Mouse (Mus musculus) spleen, adult 18-20 months (tissue): ENCODE measurements around the gene Ube2q1.
"Not testable (repeated sequence)": the region's sequence is repeated elsewhere in the genome, so short reads cannot be mapped to it uniquely, and the experiment has no call there.

Experiments
- DNase-seq, 2 experiments: peaks; one replicate each; pipeline ENCODE4 v3.0.0; 2022; ENCODE audit warnings: mixed read lengths in 2 of 2

Ube2q1 gene

DNA sequence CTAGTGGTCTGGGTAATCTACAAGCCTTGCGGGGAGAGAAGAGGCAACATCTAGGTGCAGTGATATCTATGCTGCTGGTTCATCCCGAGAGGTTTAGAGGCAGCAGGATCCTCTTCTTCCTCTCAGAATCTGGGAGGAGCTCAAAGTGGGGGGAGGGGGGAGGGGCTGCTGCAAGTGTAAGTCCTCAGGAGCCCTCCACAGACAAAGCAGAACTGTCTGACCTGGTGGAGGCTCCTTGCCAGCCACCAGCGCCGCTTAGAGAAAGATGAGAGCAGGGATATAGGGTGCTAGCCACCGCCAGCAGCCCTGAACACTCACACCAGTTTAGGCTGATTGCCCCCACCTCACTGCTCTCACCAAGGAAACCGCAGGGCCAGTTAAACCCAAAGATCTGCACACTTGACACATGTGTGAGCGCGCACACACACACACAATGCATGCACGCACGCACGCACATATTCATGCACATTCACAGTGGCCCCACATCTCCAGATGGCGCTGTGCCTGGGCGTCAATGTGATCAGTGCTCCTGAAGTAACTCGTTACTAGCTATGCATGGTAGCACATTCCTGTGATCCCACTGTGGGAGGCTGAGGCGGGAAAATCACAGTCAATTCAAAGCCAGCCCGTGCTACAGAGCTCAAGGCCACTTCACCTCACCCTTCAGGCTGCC, 15.4 kb downstream of the Ube2q1 start:
- no peak for DNase-seq

DNA sequence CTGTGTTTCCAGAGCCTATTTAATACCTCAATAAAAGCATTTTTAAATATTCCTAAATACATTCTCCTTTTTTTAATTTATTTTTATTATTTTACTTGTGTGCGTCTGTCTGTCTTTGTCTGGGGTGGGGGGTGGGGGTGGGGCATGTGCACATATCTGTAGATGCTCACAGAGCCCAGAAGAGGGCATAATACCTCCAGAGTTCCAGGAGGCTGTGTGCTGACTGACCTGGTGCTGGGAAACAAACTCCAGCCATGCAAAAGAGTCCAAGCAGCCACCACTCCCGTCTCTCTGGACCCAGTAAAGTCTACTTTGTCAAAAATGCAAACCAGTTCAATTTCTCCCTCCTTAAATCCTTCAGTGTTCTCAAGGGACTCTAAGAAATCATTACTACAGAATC, 21.2 kb downstream of the Ube2q1 start:
- DNase-seq, result no peak

GRCm38 (mm10) chr3:89795746-89796145, 22.3 kb downstream of the Ube2q1 start:
- no peak for DNase-seq

GRCm38 (mm10) chr3:89796358-89796757, 22.9 kb downstream of the Ube2q1 start:
- DNase-seq, result no peak

DNA sequence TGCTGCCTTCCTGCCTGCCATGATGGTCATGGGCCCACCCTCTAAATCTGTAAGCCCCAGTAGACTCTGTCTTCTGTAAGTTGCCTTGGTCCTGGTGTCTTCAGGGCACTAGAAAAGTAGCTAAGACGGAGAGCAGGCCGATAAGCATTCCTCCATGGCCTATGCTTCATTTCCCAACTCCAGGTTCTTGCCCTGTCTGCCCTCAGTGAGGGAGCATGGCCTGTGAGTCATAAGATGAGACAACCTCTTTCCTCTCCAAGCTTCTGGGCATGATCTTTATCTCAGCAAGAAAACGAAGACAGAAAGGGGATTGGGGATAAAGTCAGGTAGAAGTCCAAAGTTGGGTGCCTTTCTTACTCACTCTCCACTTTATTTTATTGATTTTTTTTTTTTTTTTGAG, 25.1 kb downstream of the Ube2q1 start:
- DNase-seq, result no peak

DNA sequence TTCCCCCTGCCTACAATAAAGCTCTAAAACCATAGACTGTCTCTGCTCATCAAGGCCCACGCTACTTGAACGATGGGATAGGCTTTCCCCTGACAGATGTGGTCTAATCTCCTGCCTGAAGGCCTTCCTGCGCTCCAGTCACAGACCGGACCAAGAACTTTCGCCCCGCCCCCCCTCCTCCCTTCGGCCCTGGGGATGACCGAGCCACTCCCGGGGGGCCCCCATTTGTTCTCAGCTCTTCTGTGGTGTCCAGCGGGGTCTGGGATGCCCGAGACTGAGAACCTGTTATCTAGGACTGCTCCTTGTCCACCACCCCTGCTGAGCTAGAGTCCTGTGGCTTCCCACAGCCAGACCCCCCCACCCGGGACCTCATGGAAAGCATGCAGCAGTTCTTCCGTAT, 26.1 kb downstream of the Ube2q1 start:
- no peak for DNase-seq

- not testable (repeated sequence) for DNase-seq
Observed at GRCm38 (mm10) chr3:89800078-89800477, 26.7 kb downstream of the Ube2q1 start.

- no peak for DNase-seq
Observed at GRCm38 (mm10) chr3:89800774-89801506, 27.5 kb downstream of the Ube2q1 start.

DNA sequence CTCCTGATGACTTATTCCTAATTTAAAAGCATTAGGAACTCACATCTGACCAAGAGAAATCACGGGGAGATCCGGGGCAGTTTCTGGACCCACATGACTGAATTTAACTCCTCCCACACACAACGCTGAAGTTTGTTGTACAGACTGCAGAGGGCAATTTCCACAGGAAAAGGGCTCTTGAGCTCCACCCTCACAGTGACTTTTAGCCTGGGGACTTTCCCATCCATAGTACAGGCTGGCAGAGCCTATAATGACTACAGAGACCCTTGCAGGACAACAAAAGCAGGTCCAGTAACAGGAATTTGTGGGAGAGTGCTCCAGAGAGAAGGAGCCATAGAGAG, 28.1 kb downstream of the Ube2q1 start:
- peak in 1 of 2 experiments; percentile 14 for DNase-seq

DNA sequence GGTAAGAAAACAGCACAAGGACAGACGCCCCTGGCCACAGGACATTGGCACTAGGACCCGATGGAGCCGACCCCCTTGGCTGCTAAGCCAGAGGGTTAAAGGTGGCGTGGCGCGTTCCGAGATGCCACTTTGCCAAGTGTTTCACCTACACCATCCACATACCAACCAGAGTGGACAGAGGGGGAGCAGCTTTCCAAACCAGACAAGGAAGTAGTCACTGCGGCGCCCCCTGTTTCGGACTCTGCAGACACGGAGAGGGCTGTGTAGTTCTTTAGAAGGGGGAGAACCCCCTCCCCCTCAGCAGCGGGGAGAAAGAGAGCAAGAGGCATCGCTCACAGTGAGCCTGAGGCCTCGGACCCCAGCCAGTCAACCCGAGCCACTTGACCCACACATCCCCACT, 29.5 kb downstream of the Ube2q1 start:
- no peak for DNase-seq

DNA sequence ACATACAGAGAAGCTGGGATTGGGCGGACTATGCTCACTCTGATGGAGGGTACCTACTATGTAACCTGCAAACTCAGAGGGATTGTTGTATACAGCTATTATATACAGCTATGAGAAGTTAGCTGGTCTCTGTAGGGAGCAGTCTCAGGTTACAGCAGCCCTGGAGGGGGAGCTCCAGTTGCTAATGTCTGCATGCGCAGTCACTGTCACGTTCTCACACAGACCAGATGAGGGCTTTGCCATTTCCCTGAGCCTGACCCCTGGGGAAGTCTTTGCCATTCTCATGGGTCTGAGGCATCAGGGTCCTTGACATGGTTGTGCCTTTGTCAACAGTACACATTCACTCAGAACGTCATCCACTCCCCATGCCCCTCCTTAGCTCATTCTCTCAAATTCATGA, 31.8 kb downstream of the Ube2q1 start:
- no peak for DNase-seq

GRCm38 (mm10) chr3:89806751-89807150, 33.3 kb downstream of the Ube2q1 start:
- DNase-seq, result no peak

DNA sequence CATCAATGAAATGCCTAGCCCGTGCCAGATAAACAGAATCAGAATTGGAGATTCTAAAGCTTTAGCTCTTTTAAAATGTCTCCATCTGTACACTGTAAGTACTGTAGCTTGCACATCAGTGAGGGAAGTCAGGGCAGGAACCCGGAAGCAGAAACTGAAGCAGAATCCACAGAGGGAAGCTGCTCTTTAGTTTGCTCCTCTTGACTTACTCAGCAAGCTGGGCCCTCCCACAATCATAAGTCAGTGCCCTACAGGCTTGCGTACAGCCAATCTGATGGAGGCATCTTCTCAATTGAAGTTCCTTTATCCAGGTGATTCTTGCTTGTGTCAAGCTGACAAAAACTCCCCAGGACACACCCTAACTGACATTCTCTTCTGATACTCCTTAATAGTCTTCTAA, 33.8 kb downstream of the Ube2q1 start:
- no peak for DNase-seq

- no peak for DNase-seq
Observed at GRCm38 (mm10) chr3:89807881-89808280, 34.5 kb downstream of the Ube2q1 start.

DNA sequence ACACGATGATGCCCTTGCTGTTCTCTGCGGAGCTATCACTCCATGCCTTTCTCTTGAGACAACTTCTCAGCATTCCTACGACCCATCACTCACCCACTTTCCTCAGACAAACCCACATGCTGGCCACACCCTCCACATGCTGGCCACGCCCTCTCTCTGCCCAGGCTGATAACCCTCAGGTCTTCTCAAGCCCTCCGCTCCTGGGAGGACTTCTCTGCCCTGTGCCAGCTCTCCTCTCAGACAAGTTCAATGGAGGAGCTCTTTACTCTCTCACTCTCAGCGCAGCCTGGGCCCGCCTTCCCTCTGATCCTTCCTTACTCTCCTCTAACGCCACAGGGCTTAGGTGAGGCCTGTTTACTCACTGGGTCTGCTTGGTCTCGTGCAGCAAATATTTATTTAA, 35.2 kb downstream of the Ube2q1 start:
- no peak for DNase-seq

- DNase-seq, result no peak
Observed at GRCm38 (mm10) chr3:89810841-89811240, 37.4 kb downstream of the Ube2q1 start.

DNA sequence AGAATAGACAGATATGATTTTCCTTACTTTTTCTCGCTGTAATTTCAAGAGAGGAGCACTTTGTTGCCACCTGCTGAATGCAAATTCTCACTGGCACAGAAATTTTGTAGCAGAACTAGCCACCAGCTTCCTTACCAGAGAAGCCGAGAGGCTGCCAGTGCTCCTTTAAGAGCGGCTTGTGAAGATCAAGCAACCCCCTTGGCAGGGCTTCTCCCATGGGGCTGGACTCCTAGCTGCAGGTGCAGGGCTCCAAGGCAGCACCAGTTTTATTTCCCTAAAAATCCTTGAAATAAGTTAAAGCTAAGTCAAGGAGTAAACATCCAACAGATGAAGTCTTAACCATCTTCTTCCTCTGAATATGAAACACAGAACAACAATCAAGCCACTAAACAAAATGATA, 38.8 kb downstream of the Ube2q1 start:
- DNase-seq, result no peak

DNA sequence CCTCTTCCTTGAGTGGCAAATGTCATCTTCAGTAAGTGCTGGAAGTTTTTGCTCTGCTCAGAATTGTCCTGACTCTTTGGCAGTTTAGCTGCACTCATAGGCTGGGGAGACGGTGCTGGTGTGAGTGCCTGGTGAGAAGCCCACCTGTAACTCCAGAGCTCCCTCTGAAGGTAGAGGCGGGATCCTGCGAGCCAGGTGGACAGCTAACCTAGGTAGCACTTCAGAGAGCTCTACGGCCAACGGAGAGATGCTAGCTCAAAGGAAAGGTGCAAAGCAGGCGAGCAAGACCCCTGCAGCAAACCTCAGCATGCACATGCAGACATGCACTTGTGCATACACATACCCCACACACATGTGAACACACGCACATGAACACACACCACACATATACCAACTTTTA, 40.6 kb downstream of the Ube2q1 start:
- DNase-seq, result no peak

GRCm38 (mm10) chr3:89817056-89817455, 43.6 kb downstream of the Ube2q1 start:
- peak; percentile 11 to 55 for DNase-seq

- no peak for DNase-seq
Observed at GRCm38 (mm10) chr3:89818605-89819004, 45.2 kb downstream of the Ube2q1 start.

DNA sequence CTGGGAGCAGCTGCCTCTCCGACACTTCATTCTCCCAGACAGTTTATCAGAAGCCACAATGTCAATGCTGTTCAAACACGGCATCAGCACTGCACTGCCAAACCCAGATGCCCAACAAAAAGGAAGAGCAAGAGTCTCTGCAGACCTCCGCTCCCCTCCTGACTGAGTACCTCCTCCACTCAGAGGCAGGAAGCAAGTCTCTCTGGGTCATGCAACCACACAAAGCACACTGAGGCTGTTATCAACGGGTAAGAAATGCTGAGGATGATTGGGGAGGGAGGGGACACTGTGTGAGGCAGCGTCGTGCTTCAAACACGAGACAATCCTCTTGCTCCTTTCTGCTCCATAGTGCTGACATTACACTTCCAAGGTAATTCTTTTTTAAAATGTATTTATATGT, 46.5 kb downstream of the Ube2q1 start:
- no peak for DNase-seq

DNA sequence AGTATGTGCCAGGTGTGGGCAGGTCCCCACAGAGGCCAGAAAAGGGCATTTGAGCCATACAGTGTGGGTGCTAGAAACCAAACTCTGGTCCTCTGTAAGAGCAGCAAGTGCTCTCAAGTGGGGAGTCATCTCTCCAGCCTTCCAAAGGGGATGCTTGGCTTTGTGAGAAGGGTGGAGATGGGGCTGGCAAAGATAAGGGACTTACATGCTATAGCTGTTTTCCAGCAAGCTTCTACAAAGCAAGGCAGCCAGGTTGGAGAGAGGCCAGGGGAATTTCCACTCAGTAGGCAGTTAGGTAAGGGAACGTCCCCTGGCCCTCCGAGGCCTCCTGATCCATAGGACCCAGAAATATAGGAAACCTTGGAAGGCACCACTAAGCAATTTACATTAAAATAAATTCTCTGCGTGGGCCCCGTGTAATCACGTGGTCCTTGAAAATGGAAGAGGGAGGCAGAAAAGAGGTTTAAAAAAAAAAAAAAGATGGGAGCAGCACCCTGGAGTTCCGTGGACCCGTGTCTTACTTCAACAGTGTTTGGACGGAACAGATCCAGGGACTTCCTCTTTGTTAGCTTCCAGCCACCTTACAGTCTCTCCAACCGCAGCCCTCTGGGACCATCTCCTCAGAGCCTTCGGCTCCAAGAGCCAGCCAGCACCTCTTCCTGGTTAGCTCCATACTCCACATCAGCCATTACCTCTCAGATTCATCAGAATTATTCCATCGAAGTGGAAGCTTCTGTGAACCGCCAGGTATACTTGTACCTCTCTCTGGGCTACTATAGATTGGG, 47.1 kb downstream of the Ube2q1 start:
- no peak for DNase-seq

GRCm38 (mm10) chr3:89821096-89821513, 47.7 kb downstream of the Ube2q1 start:
- no peak for DNase-seq
